Mouse (Mus musculus) erythroid progenitor cell, adult 5-6 weeks (primary cell): ENCODE measurements around the gene Suclg1. TPM values are rescaled to one million over a fixed set of nuclear protein-coding genes. Genes with fewer than 3 reads are reported as not detected.

Source experiments
- ATAC-seq: replicated peaks from 2 replicates; pipeline ENCODE4 v1.8.0; 2016; ENCODE audit warnings: moderate number of reproducible peaks, mild to moderate bottlenecking, moderate TSS enrichment, inconsistent platforms; ENCODE audit not compliant: poor library complexity, low FRiP score, severe bottlenecking
- total RNA-seq, 2 experiments: library from RNA; stranded (forward) in 1 of 2; stranded (reverse) in 1 of 2; fragments of 150-400 nt in 1 of 2; fragments of 186-747, 209-891 nt in 1 of 2; gene quantifications; 2 replicates each; pipeline versions ENCODE4 v1.2.3 to v1.2.4; 2015 to 2017; ENCODE audit warnings: low replicate concordance in 2 of 2

Gene Suclg1
- total RNA-seq (2015; ENCODE audit: low replicate concordance) (27.7 and 30.3 TPM in 2 replicates), total RNA-seq (2017; ENCODE audit: low replicate concordance) (2.0 and 13.6 TPM in 2 replicates)

DNA sequence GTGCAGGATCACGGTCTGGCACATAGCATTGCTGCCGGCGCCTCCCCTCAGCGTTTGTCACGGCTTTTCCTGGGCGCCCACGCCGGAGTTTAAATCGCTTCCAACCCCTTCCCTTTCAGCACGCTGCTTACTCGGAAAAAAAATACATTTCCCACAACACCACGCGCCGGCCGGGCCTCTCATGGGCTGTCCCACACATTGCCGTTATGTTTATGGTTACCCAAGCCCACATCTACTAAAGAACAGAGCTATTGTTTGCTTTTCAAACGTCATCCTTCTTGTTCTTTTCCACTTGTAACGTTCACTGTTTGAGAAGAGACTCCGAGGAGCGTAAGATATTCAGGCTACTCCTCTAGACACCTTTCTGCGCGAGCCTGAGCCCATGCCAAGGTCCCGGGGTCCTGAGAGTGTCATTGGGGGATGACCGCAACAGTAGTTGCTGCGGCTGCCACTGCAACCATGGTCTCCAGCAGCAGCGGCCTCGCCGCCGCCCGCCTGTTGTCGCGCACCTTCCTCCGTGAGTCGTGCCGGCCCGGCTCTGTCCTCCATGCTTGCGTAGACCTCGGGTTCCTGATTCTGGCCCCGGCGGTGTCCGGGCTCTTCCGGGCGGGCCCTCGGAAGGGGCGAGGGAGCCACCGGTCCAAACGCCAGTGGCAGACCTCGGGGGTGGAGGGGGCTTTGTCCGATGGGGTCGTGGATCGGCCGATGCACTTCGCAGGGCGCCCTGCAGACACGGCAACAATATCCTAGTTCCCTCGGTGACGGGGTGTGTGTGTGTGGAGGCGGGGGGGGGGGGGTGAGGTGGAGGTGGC is at the start of gene Suclg1:
TSS of gene Suclg1 (plus strand) at position 146 of the 812 bp plus-strand sequence.
- ATAC-seq = peak; percentile 92

DNA sequence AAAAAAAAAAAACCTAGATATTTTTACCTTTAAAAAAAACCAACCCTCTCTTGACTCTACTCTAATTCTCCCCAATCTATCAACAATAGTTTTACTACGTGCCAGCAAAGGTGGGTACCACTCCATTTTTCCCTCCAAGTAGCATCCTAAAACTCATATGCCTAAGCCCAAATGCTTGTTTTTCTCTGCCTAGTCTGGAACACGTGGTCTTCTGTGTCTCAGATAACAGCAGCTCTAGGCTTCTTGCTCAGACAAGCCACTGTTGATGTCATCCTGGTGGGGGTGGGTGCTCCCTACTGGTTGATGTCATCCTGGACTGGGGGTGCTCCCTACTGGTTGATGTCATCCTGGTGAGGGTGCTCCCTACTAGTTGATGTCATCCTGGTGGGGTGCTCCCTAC is 44.5 kb upstream of the Suclg1 start:
- ATAC-seq = no peak

DNA sequence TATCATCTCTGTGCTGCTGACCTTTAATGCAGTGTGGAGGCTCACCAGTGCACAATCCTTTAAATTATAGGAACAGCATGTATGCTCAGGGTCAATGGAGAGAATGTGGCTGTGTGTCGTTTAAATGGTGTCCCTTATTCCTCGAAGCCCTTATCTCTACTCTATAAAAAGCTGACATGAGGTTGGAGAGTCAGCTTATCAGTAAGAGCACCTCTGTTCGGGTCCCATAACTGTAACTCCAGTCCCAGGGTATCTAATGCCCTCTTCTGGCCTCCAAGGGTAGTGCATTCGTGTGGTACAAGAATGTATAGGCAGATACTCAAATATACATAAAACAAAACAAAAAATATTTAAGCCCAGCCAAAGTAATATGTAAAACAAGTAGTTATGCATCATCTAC is 43.2 kb upstream of the Suclg1 start:
- no peak for ATAC-seq

DNA sequence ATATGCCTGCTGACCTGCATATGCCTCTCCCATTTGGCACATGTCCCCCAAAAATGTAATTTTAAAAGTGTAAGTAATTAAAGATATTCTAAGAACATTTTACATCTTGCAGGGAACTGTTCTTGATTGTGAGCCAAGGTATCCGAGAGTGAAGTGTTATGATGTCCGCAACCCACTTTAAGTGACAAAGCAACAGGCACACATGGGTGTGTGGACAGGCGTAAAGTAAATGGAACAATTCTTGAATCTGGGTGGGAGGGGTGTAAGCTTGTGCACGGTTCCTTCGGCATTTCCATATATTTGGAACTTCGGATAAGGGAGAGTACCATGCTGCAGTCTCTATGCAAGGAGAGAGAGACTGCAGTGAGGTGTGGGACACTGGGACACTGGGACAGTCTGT is 38.6 kb upstream of the Suclg1 start:
- ATAC-seq = no peak

DNA sequence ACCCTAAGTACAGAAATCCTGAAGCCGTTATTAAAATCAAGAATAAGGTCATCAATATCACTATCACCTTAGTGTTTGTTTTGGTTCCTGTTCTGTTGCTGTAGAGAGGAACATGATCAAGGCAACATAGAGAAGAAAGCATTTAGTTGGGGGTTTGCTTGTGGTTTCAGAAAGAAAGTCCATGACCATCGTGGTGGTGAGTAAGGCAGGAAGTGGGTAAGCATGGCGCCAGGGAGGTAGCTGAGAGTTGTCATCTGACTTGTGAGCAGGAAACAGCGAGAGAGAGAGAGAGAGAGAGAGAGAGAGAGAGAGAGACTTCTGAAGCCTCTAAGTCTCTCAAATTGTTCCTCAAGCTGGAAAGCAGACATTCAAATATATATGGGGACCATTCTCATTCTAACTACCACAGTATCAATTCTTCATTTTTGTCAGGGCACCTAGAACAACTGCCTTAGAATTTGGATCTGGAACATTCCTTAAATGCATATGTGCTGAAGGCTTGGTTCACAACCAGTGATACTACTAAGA is 37.7 kb upstream of the Suclg1 start:
- no peak for ATAC-seq

DNA sequence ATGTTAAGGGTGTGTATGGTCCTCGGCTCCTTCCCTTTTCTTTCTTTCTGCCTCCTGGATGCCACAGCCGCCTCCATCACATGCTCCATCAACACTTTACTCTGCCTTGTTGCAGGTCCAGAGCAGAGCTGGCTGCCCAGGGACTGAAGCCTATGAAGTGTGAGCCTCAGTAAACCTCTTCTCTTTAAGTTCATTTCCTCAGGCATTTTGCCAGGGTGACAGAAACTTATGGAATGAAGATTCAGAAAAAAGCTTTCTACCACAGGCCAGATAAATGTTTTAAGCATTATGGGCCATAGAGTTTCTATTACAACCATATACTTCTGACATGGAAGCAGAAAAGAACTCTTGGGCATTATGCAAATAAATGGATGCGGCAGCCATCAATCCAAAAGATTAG is 37.1 kb upstream of the Suclg1 start:
- ATAC-seq = no peak

DNA sequence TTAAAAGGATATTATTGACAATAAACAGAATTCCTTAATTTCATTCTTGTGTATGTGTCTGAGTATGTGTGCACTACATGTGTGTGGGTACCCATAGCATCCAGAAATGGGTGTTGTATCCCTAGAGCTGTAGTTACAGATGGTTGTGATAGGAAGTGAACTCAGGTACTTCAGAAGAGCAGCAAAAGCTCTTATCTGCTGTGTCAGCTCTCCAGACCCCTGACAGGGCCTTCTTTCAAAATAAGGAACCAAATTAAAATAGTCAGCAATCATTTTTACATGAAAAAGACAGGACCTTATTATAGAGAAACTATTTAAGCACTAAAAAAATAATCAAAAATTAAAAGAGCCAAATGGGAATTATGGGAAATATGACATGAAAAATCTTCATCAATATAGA is 36.6 kb upstream of the Suclg1 start:
- ATAC-seq = no peak

DNA sequence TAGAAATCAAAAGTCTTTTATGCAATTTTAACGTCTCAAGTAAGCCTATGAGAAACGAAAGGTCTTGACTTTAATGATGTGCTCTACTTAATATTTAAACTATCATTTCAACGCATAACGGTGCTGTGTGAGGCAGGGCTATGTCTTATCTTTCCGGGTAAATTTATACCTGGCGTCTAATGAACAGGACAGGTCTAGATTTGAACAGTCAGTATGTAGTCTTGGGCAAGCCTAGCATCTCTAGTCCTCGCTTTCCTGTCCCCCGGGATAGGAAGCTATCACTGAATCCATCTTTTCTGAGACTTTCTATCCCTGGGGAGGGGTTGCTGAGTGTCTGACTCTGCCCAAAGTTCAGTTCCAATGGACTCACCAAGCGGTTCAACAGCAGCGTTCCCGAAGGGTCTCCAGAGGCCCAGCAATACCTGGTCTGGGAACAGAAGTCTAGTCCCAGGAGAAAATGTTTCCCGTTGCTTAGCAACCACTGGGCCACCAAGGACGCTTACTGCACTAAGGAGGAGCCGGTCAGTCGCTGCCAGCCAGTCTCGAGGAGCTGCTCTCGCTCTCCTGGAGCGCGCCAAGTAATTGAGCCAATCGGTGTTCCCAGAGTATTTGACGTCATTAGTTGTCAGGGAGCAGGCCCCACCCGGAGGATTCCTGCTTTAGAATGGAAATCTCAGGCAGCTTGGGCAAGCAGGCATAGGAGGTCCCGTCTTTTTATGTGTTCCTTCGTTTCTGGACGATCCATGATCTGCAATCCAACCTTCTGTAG is 26.8 kb upstream of the Suclg1 start, which contains the start of gene Dnah6:
TSS of gene Dnah6 (minus strand) at position 463 of the 769 bp plus-strand sequence.
- no peak for ATAC-seq

DNA sequence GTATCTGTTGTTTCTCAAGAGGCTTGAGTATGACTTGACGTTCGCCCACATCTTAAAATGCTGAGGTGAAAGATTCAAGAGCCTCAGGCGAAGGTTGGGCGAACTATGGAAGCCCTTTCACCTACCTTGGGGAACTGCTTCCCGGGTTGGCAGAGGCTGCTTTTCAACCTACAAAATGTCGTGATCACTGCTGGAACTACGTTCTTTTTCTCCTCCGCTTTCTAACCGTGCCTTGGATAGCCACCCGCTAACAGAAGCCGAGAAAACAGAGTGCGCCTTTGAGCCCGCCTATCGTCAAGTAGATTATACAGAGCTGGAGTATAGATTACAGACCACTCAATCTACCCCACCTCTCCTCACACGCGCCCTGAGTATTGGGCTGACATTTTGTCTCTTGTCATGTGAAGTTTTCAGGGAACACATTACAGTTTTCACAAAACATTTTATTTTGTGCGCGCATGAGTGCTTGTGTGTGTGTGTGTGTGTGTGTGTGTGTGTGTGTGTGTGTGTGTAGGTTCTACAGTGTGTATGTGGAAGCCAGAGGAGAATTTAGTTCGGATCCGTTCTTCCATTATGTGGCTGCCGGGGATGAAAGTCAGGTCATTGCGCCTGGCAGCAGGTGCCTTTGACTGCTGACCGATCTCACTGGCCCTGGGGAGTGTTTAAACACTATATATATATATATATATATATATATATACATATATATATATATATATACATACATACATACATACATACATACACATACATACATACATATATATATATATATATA is 26.0 kb upstream of the Suclg1 start:
- no peak for ATAC-seq

DNA sequence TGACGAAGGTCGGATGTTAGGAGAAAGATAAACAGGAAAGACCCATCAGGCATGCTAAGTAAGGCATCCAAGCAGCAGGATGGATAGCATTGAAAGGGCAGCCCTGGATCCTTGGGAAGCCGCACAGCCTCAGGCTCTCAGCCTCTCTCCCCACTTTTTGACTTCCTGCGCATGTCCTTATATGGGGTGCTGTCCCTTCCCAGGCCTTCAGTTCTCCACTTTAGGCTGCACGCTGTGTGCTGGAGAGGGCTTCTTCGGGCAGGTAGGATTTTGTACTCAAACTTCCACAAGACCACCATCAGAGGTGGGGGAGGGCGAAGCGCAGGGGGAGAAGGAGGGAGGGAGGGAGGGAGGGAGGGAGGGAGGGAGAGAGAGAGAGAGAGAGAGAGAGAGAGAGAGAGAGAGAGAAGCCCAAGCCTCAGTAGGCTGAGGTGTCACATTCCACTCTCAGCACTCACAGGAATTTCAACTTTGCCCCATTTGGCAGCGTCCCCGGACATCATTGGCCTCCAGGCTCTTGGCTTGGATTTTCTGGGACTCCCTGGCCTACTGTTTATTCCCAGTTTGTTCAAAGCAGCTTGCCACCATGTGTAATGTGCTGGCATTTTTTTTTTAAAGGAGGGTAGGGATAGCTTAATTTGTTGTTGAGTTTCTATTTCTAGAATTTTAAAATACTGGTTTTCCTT is 25.2 kb upstream of the Suclg1 start:
- ATAC-seq = no peak

DNA sequence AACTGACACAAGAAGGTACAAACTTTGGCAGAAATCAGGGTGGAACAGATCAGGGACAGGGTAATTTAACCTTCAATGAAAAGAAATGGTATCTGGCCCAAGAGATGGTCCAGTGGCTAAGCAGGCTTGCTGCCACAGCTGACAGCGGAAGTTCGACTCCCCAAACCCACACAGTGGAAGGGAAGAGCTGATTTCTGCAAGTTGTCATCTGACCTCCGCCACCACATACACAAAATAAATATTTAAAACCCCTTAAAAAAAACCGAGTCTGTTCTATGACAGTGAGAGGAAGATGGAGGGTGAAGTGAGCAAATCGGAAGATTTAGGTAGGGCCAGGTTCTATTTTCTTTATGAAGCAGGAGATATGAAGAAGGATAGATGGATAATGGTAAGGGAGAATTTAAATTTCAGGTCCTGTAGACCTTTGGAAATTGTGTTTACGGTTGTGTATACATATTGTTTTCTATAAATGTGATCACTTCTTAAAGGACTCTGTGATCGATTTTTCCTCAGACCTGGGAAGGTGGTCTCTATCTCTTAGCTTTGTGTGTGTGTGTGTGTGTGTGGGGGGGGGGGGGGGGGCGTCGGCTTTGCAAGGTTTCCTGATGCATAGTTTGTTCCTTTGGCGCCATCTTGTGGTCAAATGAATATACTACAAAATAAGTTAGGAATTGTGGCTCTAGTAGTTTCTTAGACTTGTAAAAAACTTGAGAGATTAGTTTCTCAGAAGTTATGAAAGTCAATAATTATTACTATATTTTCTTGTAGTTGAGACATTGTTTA is 20.6 kb upstream of the Suclg1 start:
- ATAC-seq = no peak

DNA sequence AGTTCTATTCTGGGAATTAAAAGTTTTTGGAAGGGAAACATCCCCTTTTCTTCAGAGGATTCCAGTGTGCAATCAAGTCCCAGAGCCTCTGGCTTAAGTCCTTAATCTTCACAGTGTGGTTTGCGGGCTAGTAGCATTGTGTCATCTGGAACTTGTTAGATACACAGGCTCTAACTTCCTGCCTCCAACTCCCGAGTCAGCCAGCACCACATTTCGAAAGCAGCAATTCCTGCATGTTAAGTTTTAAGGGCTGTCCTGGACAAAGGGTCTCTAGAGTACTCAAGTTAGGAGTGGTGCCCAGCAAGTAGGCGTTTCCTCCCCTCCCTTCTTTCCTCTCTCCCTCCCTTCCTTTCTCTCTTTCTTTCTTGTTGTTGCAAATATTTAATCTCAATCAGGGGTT is 19.8 kb upstream of the Suclg1 start:
- no peak for ATAC-seq

DNA sequence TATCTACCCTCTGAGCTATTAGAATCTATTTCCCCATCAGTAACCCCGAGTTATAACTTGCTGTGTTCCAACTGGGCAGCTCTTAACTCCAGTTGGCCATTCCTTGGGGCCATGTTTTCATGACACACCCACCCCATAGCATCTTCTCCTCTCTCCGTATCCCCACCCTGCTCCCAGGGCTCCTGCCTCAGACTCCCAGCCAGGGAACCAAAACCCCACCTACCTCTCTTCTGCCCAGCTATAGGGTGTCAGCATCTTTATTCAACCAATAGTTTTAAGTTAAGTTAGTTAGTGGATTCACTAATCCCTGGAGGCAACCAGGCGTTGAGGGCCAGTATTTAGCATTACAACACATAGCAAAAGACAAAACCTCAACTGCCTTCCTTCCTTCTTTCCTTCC is 19.3 kb upstream of the Suclg1 start:
- ATAC-seq = no peak

DNA sequence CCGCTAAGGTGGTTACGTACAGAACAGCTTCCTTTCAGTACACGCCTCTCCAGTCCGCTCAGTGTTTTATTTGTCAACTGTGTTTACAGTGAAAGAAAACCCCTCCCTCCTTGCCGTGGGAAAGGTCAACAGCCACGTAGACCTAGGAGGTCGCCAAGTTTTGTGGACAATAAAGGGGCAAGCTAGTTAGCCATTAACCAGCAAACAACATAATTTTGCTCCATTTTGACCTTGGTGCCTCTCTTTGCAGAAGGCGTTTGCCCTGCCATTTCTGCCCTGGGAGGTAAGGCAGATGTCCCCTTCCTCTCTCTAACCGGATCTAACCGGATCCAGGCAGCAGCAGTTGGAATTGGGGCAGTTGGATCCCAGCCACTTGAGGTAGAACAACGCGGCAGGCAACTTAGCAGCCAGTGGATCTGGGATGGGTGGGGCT is 16.0 kb upstream of the Suclg1 start:
- ATAC-seq = no peak

DNA sequence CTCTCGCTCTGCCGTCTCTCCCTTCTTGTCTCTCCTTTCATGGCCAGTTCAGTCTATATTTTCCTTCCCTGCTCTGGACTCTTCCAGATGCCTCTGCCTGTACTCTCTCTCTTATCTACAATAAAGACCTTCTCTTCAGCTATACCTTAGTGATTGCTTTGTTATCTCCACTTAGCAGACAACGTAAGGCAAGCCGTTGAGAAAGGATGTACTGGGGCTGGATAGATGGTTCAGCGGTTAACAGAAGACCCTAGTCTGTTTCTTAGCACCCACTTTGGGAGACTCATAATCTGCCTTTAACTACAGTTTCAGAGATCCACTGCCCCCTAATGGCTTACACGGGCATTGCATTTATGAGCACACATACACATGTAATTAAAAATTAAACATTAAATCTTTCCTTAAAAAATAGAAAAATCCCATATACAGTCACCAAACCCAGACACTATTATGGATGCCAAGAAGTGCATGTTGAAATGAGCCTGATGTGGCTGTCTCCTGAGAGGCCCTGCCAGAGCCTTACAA is 14.9 kb upstream of the Suclg1 start:
- ATAC-seq = no peak

DNA sequence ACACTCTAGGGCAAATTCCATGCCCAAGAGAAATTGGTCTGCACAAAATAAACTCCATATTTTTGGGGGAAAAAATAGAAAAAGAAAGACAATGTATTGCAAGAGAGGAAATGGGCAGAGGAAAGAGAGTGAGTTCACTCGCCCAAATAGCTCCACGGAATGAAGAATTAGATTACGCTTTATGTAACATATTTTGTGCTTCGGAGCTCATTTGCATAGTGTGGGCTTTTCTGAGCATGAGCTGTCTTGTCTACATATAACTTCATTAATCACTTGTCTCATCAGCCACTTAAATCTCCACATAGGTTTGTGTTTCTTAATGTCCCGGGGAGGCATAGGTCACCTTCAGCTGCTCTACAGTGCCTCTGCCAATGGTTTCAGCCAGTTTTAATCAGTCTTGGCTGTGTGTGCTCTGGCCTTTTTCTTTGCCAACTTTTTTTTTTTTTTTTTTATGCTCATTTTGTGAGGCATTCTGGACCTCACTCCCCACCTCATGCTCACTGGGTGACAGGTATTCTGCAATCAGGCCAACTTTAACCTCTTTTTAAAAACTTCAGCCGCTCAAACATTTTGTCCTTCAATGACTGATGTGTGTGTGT is 13.8 kb upstream of the Suclg1 start:
- ATAC-seq = no peak

DNA sequence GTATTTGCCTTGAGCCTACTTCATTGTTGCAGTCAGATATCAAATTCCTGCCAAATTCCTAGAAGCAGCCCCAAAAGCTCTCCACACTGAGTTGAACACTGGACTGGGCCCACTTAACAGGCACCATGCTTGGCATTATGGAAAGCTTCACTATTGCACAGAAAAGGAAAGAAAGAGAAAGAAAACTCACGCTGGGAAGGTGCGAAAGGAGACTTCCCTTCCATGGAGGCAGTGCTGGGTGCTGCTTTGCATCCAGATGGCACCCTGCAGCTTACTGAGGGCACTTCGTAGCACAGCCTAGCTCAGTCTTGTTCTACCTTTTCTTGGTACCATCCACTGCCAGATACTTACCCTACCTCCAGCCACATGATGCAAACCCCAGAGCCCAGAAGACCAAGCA is 12.5 kb upstream of the Suclg1 start:
- ATAC-seq = no peak

DNA sequence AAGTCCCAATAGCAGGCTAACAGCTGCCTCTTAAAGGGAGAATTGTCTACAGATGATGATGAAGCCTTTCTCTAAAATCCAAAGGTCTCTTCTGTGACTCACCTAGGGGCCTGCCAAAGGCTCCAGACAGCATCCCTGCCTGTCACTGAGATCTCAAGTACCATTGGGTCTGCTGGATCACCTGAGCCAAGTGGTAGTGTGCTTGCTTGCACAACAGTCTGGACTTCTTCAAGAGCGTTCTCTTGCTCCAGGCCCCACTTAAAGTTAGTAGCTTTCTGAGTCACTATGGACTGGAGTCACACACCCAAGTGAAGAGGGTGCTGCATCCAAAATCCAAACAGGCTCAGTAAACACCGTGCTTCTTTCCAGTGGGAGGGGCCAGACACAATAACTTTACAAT is 1.4 kb upstream of the Suclg1 start:
- no peak for ATAC-seq
